Mouse (Mus musculus) heart, postnatal 0 days (tissue): Measurements from ENCODE around the gene Mylk.

Experiments used
- CTCF ChIP-seq: IDR thresholded peaks from 2 replicates; pipeline ENCODE4 v1.5.1; 2016; ENCODE audit warnings: antibody characterized with exemption, control low read depth, low read depth
- EP300 ChIP-seq: IDR thresholded peaks from 2 replicates; pipeline ENCODE4 v1.6.1; 2016; ENCODE audit warnings: antibody characterized with exemption, low read depth

- TF ChIP-seq CTCF (no peak), EP300 (no peak)
Measured at GRCm38 (mm10) chr16:34801222-34801621, 56.2 kb downstream of the Mylk start.
